Mouse (Mus musculus): Measurements from ENCODE around the gene Irx4.

DNA sequence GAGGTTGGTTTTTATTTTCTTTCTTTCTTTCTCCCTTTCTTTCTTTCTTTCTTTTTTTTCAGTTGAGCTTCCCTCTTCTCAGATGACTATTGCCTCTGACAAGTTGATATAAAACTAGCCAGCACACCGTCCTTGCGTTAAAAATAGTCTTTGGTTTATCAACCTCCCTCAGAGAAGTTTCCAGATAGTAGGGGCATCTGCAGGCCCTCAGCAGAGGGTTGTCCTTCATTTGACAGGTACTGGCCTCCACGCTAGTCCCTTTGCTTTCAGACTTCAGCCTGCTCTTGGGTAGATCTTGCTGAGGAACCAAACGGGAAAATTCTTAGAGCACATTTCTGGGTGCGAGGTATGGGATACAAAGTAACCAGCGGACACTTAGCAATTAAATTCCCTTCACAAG, 17.1 kb downstream of the Irx4 start:
- TF ChIP-seq EP300 (IDR thresholded peaks at IDR 0.05; ENCODE audit: low read depth in 1 of 2, low read length in 2 of 2): no peak
- TF ChIP-seq ZMIZ1 (IDR thresholded peaks at IDR 0.05; ENCODE audit: low read depth, low read length): no peak
- no peak for TF ChIP-seq MYB (IDR thresholded peaks at IDR 0.05; ENCODE audit: low read depth, low read length)
- no peak for TF ChIP-seq RAD21 (IDR thresholded peaks at IDR 0.05; ENCODE audit: low read depth, low read length)
- no peak for TF ChIP-seq CTCF (IDR thresholded peaks at IDR 0.05 in 2 of 3, conservative IDR thresholded peaks at IDR 0.05 in 1 of 3; ENCODE audit: control insufficient read depth in 1 of 3, insufficient read depth in 1 of 3, low read depth in 2 of 3, low read length in 3 of 3, poor library complexity in 1 of 3, severe bottlenecking in 1 of 3)
- TF ChIP-seq MXI1 (IDR thresholded peaks at IDR 0.05; ENCODE audit: low read depth, low read length): no peak
- TF ChIP-seq MAX (IDR thresholded peaks at IDR 0.05; ENCODE audit: low read length): no peak
- no peak for TF ChIP-seq POLR2A (IDR thresholded peaks at IDR 0.05; ENCODE audit: control insufficient read depth in 1 of 2, insufficient read depth in 1 of 2, low read depth in 1 of 2, low read length in 2 of 2, poor library complexity in 1 of 2)
- no peak for TF ChIP-seq JUND (IDR thresholded peaks at IDR 0.05; ENCODE audit: low read depth, low read length)
- no peak for TF ChIP-seq POLR2AphosphoS2 (IDR thresholded peaks at IDR 0.05; ENCODE audit: low read length)
- TF ChIP-seq POLR2AphosphoS5 (IDR thresholded peaks at IDR 0.05; ENCODE audit: borderline replicate concordance, low read depth, low read length): no peak
- TF ChIP-seq TAL1 (IDR thresholded peaks at IDR 0.05; ENCODE audit: low read length): no peak
- TF ChIP-seq MAFK (IDR thresholded peaks at IDR 0.05; ENCODE audit: borderline replicate concordance, low read depth, low read length): no peak
- TF ChIP-seq ZKSCAN1 (IDR thresholded peaks at IDR 0.05; ENCODE audit: low read depth, low read length): no peak
